Mouse (Mus musculus) cerebellum, adult 9-11 months (tissue): ENCODE data around the gene Scaf11.
"Not testable (repeated sequence)": the region's sequence is repeated elsewhere in the genome, so short reads cannot be mapped to it uniquely, and the experiment has no call there.

Source experiments
- DNase-seq: peaks from one replicate; pipeline ENCODE4 v3.0.0; 2022

Gene Scaf11

GRCm38 (mm10) chr15:96460730-96461540 is at the start of gene Scaf11:
Gene Scaf11 (minus strand): TSS chr15:96460843.
- peak; percentile 97 for DNase-seq

- peak; percentile 17 for DNase-seq
Measured at GRCm38 (mm10) chr15:96507097-96507840, 46.6 kb upstream of the Scaf11 start.

GRCm38 (mm10) chr15:96497646-96498045 is 37.0 kb upstream of the Scaf11 start:
- no peak for DNase-seq

- DNase-seq, result no peak
Measured at GRCm38 (mm10) chr15:96494279-96494678, 33.6 kb upstream of the Scaf11 start.

GRCm38 (mm10) chr15:96493573-96493972 is 32.9 kb upstream of the Scaf11 start:
- no peak for DNase-seq

- not testable (repeated sequence) for DNase-seq
Measured at GRCm38 (mm10) chr15:96492919-96493318, 32.3 kb upstream of the Scaf11 start.

- DNase-seq, result no peak
Measured at GRCm38 (mm10) chr15:96491861-96492641, 31.4 kb upstream of the Scaf11 start.

- DNase-seq, result no peak
Measured at GRCm38 (mm10) chr15:96491421-96491820, 30.8 kb upstream of the Scaf11 start.

- DNase-seq, result no peak
Measured at GRCm38 (mm10) chr15:96490123-96490522, 29.5 kb upstream of the Scaf11 start.

GRCm38 (mm10) chr15:96488941-96489786 is 28.5 kb upstream of the Scaf11 start:
- no peak for DNase-seq

GRCm38 (mm10) chr15:96487066-96487698 is 26.5 kb upstream of the Scaf11 start:
- no peak for DNase-seq

GRCm38 (mm10) chr15:96480822-96481221 is 20.2 kb upstream of the Scaf11 start:
- DNase-seq, result no peak

GRCm38 (mm10) chr15:96478006-96478405 is 17.4 kb upstream of the Scaf11 start:
- no peak for DNase-seq

- peak; percentile 78 for DNase-seq
Measured at GRCm38 (mm10) chr15:96476359-96476758, 15.7 kb upstream of the Scaf11 start.

GRCm38 (mm10) chr15:96475571-96475972 is 14.9 kb upstream of the Scaf11 start:
- DNase-seq, result no peak

- no peak for DNase-seq
Measured at GRCm38 (mm10) chr15:96474325-96474955, 13.8 kb upstream of the Scaf11 start.

- no peak for DNase-seq
Measured at GRCm38 (mm10) chr15:96473920-96474319, 13.3 kb upstream of the Scaf11 start.

- no peak for DNase-seq
Measured at GRCm38 (mm10) chr15:96468316-96468715, 7.7 kb upstream of the Scaf11 start.

- no peak for DNase-seq
Measured at GRCm38 (mm10) chr15:96467844-96468243, 7.2 kb upstream of the Scaf11 start.

GRCm38 (mm10) chr15:96466362-96466903 is 5.8 kb upstream of the Scaf11 start:
- no peak for DNase-seq

GRCm38 (mm10) chr15:96465076-96465475 is 4.4 kb upstream of the Scaf11 start:
- no peak for DNase-seq
